Mouse (Mus musculus): ENCODE data around the gene Fgfr2. TPM values are rescaled to one million over a fixed set of nuclear protein-coding genes. Genes with fewer than 3 reads are reported as not detected.
"Not testable (repeated sequence)": the region's sequence is repeated elsewhere in the genome, so short reads cannot be mapped to it uniquely, and the experiment has no call there.

Gene Fgfr2
- polyA plus RNA-seq, 1 experiment from 2014 or later = 67.0 TPM

GRCm38 (mm10) chr7:132449891-132450735 is 673.0 kb downstream of the Fgfr2 start:
- Histone ChIP-seq H3K9me3 (0 out of 2 replicates have a peak, but pooled peaks cover 5% of the 10 kb centered on the region), H3K4me1 (replicated peaks) (peaks cover 10% of the 10 kb centered on the region; the same call in 1 of the 2 replicates), H3K27me3 (replicated peaks) (no peaks in the 10 kb centered on the region), H3K27ac (no peak overlapping the region), H3K4me2 (replicated peaks) (no peak overlapping the region), H3K36me3 (no peaks in the 10 kb centered on the region), H3K4me3 (replicated peaks) (no peak overlapping the region), H3K9ac (no peak overlapping the region)
- ATAC-seq = no peak
- 70% methylated on average over 6 of the region's 6 CpGs for WGBS

DNA sequence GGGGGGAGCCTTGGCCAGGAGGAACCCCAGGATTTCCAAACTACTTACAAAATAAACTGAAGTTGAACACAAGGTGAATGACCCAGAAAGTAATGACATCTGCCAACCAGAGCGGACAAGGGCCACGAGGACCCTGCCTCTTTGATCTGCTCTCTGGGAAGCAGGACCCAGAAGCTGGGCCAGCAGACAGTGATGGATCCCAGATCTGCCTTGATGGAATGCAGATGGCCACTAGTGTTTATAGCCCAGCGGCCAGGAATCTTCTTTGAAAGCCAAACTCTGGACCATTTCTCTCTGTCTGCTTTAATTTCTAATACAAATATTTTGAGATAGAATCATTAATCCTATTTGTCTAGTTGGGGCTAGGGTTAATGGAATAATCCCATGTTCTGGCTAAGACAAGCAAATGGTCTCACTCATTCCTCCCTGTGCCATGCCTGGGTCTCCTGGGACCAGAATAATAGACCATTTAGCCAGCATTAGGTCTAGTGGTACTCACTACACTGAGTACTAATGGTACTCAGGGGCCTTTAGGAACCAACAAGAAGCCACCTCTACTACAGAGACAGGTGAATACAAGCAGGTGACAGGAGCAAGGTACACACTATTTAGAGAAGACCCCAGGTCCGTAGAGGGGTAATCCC is 674.5 kb downstream of the Fgfr2 start:
- peak; percentile 63 for ATAC-seq
- no peak overlapping the region for H3K27ac ChIP-seq
- no peaks in the 10 kb centered on the region for H3K27me3 ChIP-seq (replicated peaks)
- H3K9me3 ChIP-seq = 0 out of 2 replicates have a peak, but pooled peaks cover 5% of the 10 kb centered on the region
- no peak overlapping the region for H3K9ac ChIP-seq
- peaks cover 13% of the 10 kb centered on the region; the same call in 1 of the 2 replicates for H3K4me1 ChIP-seq (replicated peaks)
- H3K4me3 ChIP-seq (replicated peaks) = no peak overlapping the region
- H3K4me2 ChIP-seq (replicated peaks) = no peak overlapping the region
- H3K36me3 ChIP-seq = no peaks in the 10 kb centered on the region
- WGBS = 46% methylated on average over 4 of the region's 4 CpGs

- peaks cover 17% of the 10 kb centered on the region; the same call in 1 of the 2 replicates for H3K4me1 ChIP-seq (replicated peaks)
- H3K4me3 ChIP-seq (replicated peaks) = no peak overlapping the region
- H3K9ac ChIP-seq = no peak overlapping the region
- H3K27me3 ChIP-seq (replicated peaks) = no peaks in the 10 kb centered on the region
- no peak overlapping the region for H3K4me2 ChIP-seq (replicated peaks)
- WGBS = 61% methylated on average over 5 of the region's 5 CpGs
- peak overlapping the region; percentile 13; the same call in 1 of the 2 replicates for H3K27ac ChIP-seq
- no peak for ATAC-seq
- H3K9me3 ChIP-seq = 0 out of 2 replicates have a peak, but pooled peaks cover 5% of the 10 kb centered on the region
- H3K36me3 ChIP-seq = no peaks in the 10 kb centered on the region
Observed at GRCm38 (mm10) chr7:132447558-132447957, 675.6 kb downstream of the Fgfr2 start.

- 0 out of 2 replicates have a peak overlapping the region, but pooled peaks have one; percentile 0 for H3K27ac ChIP-seq
- no peaks in the 10 kb centered on the region for H3K9me3 ChIP-seq
- WGBS = 71% methylated on average over 5 of the region's 5 CpGs
- no peaks in the 10 kb centered on the region for H3K36me3 ChIP-seq
- no peak overlapping the region for H3K4me2 ChIP-seq (replicated peaks)
- ATAC-seq = no peak
- no peaks in the 10 kb centered on the region for H3K27me3 ChIP-seq (replicated peaks)
- no peak overlapping the region for H3K9ac ChIP-seq
- H3K4me1 ChIP-seq (replicated peaks) = peaks cover 17% of the 10 kb centered on the region; the same call in 1 of the 2 replicates
- no peak overlapping the region for H3K4me3 ChIP-seq (replicated peaks)
Observed at GRCm38 (mm10) chr7:132446841-132447240, 676.3 kb downstream of the Fgfr2 start.

DNA sequence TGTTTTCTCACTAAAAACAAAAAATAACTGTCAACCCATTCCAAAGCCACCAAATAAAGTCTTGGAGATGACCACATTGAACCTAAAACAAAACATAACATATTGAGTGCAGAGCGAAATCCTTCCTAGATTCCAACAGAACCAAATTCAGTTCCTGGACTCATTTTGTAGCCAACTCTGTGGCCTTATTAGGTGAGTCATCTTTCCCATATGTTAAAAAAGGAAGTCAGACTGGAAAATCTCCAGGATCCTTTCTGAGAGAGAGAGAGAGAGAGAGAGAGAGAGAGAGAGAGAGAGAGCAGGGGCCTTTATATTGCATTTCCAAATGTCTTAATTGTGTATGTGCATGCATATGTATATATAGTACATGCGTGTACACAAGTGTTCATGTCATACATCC is 678.9 kb downstream of the Fgfr2 start:
- Histone ChIP-seq H3K4me3 (replicated peaks) (no peak overlapping the region), H3K27me3 (replicated peaks) (no peaks in the 10 kb centered on the region), H3K36me3 (no peaks in the 10 kb centered on the region), H3K27ac (peak overlapping the region; percentile 72), H3K4me1 (replicated peaks) (peaks cover 14% of the 10 kb centered on the region; the same call in 1 of the 2 replicates), H3K9ac (no peak overlapping the region), H3K9me3 (no peaks in the 10 kb centered on the region), H3K4me2 (replicated peaks) (no peak overlapping the region)
- 66% methylated on average over 2 of the region's 2 CpGs for WGBS
- no peak for ATAC-seq

DNA sequence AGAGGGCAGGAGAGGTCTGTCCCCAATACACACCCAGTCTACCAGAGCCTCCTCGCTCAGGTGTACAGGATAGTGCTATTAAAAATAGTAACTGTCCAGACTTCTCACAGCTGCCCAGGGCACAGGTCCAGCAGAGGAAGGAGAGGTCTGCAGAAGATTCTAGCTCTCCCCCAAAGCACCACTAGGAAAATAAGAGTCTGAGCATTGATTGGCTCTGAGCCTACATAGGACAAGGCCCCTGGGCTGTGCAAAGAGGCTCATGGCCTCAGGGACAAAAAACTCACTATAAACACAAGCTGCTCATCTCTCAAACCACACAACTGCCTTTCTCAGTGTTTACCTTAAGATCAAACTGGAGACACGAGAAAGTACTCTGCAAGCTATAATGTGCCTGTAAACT is 679.4 kb downstream of the Fgfr2 start:
- peak overlapping the region; percentile 72 for H3K27ac ChIP-seq
- no peaks in the 10 kb centered on the region for H3K36me3 ChIP-seq
- no peak overlapping the region for H3K4me2 ChIP-seq (replicated peaks)
- 31% methylated on average over 2 of the region's 2 CpGs for WGBS
- no peaks in the 10 kb centered on the region for H3K9me3 ChIP-seq
- no peak overlapping the region for H3K4me3 ChIP-seq (replicated peaks)
- peak; percentile 54 for ATAC-seq
- H3K27me3 ChIP-seq (replicated peaks) = no peaks in the 10 kb centered on the region
- H3K9ac ChIP-seq = no peak overlapping the region
- H3K4me1 ChIP-seq (replicated peaks) = peaks cover 11% of the 10 kb centered on the region; the same call in 1 of the 2 replicates

- peaks cover 7% of the 10 kb centered on the region; the same call in 1 of the 2 replicates for H3K4me1 ChIP-seq (replicated peaks)
- H3K9me3 ChIP-seq = no peaks in the 10 kb centered on the region
- no peak overlapping the region for H3K4me3 ChIP-seq (replicated peaks)
- no peaks in the 10 kb centered on the region for H3K27me3 ChIP-seq (replicated peaks)
- H3K36me3 ChIP-seq = no peaks in the 10 kb centered on the region
- no peak overlapping the region for H3K4me2 ChIP-seq (replicated peaks)
- no peak for ATAC-seq
- no peak overlapping the region for H3K9ac ChIP-seq
- 79% methylated on average over 3 of the region's 3 CpGs for WGBS
- H3K27ac ChIP-seq = peak overlapping the region; percentile 72
Observed at GRCm38 (mm10) chr7:132443134-132443533, 680.0 kb downstream of the Fgfr2 start.

DNA sequence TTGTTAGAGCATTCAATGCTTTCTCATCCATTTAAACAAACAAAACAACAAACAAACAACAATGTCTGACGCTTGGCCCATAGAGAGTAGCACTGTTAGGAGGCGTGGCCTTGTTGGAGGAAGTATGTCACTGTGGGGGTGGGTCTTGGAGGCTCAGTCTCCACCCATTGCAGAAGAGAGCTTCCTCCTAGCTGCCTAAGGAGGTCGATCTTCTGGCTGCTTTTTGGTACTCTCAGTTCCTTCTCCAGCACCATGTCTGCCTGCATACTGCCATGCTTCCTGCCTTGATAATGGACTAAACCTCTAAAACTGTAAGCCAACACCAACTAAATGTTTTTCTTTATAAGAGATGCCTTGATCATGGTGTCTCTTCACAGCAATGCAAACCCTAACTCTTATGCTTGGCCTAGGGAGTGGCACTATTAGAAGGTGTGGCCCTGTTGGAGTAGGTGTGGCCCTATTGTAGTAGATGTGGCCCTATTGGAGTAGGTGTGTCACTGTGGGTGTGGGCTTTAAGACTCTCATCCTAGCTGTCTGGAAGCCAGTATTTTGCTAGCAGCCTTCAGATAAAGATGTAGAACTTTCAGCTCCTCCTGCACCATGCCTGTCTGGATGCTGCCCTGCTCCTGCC is 680.9 kb downstream of the Fgfr2 start:
- 83% methylated on average over 3 of the region's 3 CpGs for WGBS
- not testable (repeated sequence) for ATAC-seq; H3K27me3 ChIP-seq (replicated peaks)

DNA sequence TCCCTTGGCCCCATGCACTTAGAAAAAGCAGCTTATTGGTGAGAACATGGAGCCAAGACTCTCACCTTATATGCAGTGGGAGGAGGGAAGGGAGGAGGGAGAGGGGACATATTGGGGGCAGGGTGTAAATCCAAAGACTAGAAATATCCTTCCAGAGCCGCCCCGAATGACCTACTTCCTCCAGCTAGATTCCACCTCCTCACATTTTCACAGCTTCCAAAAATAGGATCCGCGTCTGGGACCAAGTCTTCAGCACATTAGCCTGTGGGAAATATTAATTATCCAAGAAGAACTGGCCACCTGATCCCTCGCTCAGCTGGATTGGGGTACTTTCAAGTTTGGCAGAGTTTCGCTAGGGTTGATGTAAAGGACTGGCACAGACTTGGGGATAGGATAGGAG is 683.2 kb downstream of the Fgfr2 start:
- Histone ChIP-seq H3K4me3 (replicated peaks) (no peak overlapping the region), H3K36me3 (no peaks in the 10 kb centered on the region), H3K27ac (no peak overlapping the region), H3K9me3 (no peaks in the 10 kb centered on the region), H3K27me3 (replicated peaks) (no peaks in the 10 kb centered on the region), H3K4me2 (replicated peaks) (no peak overlapping the region), H3K4me1 (replicated peaks) (peaks cover 7% of the 10 kb centered on the region; the same call in 1 of the 2 replicates), H3K9ac (no peak overlapping the region)
- ATAC-seq = no peak
- WGBS = 88% methylated on average over 6 of the region's 6 CpGs

More for the DNA sequence above, 680.9 kb downstream of the Fgfr2 start:
- H3K4me3 ChIP-seq (replicated peaks); H3K27ac ChIP-seq; H3K36me3 ChIP-seq; H3K4me1 ChIP-seq (replicated peaks); H3K4me2 ChIP-seq (replicated peaks); H3K9ac ChIP-seq; H3K9me3 ChIP-seq: not testable (repeated sequence)

DNA sequence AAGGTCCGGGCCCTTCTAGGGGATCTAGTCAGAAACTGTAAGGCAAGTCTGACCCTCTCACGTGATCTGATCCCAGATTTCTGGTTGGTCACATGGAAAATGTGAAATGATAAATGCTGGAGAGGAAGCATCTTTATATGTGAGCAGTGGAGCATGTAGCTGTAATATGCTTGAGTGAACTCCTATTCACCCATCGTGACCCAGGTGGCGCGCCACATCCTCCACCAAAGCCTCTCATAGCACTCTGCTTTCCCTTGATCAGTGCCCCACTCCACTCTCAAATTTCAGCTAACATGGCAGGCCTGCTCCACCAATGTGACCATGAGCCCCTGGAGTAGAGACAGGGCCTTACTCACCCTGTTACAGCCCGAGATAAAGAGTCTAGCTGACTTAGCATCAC is 685.1 kb downstream of the Fgfr2 start:
- Histone ChIP-seq H3K4me2 (replicated peaks) (no peak overlapping the region), H3K27me3 (replicated peaks) (no peaks in the 10 kb centered on the region), H3K4me3 (replicated peaks) (no peak overlapping the region), H3K4me1 (replicated peaks) (no peaks in the 10 kb centered on the region), H3K36me3 (no peaks in the 10 kb centered on the region), H3K27ac (no peak overlapping the region), H3K9me3 (no peaks in the 10 kb centered on the region), H3K9ac (no peak overlapping the region)
- ATAC-seq = no peak
- 89% methylated on average over 6 of the region's 6 CpGs for WGBS

GRCm38 (mm10) chr7:132437431-132437830 is 685.7 kb downstream of the Fgfr2 start:
- 87% methylated on average over 3 of the region's 3 CpGs for WGBS
- no peak overlapping the region for H3K4me2 ChIP-seq (replicated peaks)
- H3K27me3 ChIP-seq (replicated peaks) = no peaks in the 10 kb centered on the region
- ATAC-seq = no peak
- H3K4me1 ChIP-seq (replicated peaks) = no peaks in the 10 kb centered on the region
- H3K36me3 ChIP-seq = no peaks in the 10 kb centered on the region
- no peak overlapping the region for H3K9ac ChIP-seq
- no peak overlapping the region for H3K4me3 ChIP-seq (replicated peaks)
- H3K27ac ChIP-seq = no peak overlapping the region
- no peaks in the 10 kb centered on the region for H3K9me3 ChIP-seq

DNA sequence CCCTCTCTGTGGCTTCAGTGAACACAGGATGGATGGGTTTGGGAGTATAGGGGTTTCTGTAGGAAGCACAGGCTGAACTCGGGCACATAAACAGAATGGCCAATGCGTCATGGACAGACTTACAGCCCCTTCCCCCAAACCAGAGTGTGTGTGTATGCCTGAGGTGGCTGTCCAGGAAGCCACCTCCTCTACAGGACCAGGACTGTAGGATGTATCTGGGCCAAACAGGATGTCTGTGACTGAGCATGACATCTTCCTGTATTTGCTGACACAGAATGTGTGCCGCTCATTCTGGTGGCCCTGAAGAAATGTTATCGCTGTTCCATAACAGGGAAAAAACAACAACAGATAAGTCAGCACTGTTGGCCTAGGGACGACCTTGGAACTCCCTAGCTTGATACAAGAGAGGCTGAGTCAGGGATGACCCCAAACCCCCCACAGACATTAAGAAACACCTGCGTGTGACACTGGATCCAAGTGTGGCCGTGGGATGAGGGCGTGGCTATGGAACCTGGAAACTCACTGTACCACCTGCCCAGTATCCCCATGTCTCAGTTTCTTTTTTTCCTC is 687.6 kb downstream of the Fgfr2 start:
- Histone ChIP-seq H3K27ac (no peak overlapping the region), H3K9ac (no peak overlapping the region), H3K9me3 (no peaks in the 10 kb centered on the region), H3K27me3 (replicated peaks) (no peaks in the 10 kb centered on the region), H3K4me3 (replicated peaks) (no peak overlapping the region), H3K4me2 (replicated peaks) (no peak overlapping the region), H3K36me3 (no peaks in the 10 kb centered on the region), H3K4me1 (replicated peaks) (no peaks in the 10 kb centered on the region)
- no peak for ATAC-seq
- 75% methylated on average over 8 of the region's 8 CpGs for WGBS
